Mouse (Mus musculus): ENCODE results near the gene Ptch2.
A peak's percentile ranks its signal among the peaks of the same experiment; 100 is the strongest.

Gene Ptch2

DNA sequence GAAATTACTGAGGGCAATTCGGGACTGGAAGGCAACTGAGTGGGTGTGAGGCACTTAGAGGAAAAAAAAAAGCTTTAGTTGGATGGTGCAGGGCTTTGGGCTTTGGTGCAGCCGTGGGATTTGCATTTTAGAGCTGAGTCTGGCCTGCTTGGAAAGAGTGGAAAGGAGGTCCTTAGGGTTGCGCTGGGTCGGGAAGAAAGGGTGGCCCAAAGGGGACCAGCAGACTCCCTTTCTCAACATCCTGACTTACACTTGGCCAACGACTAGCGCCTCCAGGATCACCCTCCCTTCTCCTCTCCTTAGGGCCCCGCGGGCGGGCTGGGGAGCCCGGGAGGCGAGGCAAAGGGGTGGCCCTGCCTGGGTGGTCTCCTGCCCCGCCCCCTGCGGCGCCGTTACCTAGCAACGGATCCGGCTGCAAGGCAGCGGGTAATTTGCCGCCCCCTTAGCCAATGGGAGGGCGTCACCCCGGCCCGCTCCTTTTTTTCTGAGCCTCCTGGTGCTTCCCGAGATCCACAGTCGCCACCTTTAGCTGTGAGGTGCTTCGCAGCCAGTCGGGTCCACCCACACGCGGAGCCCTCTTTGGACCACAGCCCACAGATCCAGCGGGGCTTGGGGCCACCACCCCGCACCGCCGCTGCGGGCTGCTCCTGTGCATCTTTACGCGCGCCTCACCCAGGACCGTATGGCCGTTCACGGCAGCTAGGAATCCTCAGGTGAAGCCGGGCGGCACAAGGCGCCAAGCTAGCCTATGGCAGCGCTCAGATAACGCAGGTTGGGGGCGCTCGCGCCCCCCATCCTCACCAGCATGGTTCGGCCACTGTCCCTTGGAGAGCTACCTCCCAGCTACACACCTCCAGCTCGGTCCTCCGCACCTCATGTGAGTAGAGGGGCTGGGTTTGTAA lies at the start of gene Ptch2:
TSS of gene Ptch2 (plus strand) at position 525 of the 902 bp plus-strand sequence.
- DNase-seq (ENCODE audit: extremely low spot score, low spot score), result peak; percentile 92

DNA sequence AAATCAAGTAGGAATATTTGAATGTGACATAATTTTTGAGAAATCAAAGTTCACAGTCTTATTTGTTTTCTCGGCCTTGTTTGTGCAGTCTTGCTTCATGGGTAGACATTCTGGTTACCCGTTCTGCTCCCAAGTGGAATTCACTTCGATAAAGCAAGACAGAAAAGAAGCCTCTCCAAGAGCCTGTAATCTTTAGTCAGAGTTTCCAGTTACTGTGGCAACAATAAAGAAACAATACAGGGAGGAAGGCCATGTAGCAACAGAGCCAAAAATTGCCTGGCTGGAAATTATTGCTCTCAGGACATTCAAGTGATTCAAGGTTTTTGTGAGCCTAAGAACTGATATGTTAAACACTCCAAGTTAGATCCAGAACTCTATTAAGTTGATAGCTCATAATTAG lies 47.0 kb upstream of the Ptch2 start:
- DNase-seq (ENCODE audit: extremely low spot score, low spot score), result no peak

DNA sequence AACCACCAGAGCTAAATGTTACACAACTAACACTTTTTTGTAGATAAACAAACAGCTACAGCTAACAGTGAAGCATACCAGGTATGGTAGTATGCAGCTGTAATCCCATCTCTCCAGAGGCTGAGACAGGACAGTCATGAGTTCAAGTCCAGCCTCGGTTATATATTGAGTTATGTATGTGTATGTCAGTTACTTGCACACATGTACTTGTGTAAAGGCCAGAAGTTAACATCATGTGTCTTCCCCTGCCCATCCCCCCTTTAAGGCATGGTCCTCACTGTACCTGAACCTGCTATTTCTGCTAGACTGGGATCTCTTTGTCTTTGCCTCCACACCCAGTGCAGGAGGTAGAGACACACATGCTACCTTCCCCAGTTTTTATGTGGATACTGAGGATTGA lies 46.4 kb upstream of the Ptch2 start:
- DNase-seq (ENCODE audit: extremely low spot score, low spot score), result no peak

DNA sequence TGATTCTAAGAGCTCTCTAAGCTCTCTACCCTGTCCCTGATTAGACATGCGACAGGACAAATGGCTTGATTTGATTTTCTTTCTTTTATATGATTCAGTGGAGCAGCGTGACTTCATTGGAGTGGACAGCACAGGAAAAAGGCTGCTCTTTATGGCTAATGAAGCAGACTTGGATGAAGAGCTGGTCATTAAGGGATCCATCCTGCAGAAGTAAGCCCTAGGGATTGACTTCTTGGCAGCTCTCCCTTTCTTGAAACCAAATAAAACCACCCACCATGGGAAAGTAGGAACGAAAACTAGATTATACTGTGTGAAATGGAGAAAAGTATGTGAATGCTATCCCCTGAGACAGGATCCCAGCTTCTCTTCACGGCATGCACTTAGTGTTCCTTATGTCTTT lies 43.2 kb upstream of the Ptch2 start:
- DNase-seq (ENCODE audit: extremely low spot score, low spot score), result no peak

DNA sequence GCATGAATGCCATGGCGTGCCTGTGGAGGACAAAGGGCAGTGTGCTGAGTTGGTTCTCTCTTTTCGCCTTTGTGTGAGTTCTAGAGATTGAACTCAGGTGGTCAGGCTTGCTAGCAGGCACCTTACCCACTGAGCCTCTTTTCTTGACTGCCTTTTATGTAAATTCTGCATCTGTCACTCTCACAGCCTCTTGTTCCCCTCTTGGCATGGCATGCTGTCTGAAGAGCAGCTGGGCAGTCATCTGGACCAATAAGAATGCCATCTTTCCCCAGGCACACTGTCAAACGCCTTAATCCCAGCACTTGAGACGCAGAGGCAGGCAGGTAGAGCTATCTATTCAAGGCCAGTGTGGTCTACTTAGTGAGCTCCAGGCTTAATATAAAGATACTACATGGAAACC lies 41.9 kb upstream of the Ptch2 start:
- DNase-seq (ENCODE audit: extremely low spot score, low spot score), result no peak

DNA sequence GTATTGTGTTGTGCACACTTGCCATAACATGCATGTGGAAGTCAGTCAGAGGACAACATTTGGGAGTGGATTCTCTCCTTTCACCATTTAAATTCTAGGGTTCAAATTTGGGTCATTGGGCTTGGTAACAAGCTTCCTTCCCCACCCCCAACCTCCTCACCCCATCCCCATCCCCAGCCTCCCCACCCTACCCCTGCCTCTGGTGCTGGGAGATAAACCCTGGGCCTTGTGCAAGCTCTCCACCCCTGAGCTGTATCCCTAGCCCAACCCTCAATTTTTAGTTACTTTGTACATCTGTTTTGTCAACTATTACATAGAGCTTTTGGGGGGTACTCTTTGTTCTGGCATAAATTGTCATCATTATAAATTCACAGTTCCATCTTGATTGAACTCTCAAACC lies 39.8 kb upstream of the Ptch2 start:
- no peak for DNase-seq (ENCODE audit: extremely low spot score, low spot score)

DNA sequence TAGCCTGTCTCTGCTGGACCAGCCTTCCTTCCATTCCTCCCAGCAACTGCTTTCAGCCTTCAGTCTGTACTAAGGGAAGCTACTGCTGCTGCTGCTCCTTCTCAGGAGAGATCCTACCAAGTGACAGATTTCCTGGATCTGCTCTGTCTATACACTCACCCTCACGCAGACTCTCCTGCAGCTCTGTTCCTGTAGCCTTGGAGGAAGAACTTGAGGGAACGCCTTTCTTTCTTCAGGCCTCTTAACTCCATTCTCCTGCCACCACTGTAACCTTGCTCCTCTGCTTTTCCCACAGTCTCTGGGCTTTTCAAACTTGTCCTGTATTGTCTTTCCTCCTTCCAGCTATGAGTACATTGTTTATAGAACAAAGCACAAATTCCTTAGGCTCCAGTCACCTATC lies 39.4 kb upstream of the Ptch2 start:
- DNase-seq (ENCODE audit: extremely low spot score, low spot score), result no peak

DNA sequence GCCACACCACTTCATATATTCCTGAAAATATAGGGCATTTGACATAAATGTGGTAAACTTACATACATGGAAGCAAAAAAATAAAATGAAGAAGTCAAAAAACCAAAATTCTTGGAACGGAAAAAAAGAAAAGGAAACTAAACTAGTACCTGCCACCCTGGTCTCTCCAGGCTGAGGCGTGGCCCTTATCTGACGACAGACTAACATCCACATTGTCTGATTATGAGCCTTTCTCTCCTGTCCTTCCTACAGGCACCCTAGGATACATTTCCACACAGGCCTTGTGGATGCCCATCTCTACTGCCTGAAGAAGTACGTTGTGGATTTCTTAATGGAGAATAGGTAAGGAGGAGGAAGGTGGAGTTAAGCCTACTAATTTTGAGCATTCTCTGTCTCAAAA lies 37.4 kb upstream of the Ptch2 start:
- DNase-seq (ENCODE audit: extremely low spot score, low spot score), result no peak

DNA sequence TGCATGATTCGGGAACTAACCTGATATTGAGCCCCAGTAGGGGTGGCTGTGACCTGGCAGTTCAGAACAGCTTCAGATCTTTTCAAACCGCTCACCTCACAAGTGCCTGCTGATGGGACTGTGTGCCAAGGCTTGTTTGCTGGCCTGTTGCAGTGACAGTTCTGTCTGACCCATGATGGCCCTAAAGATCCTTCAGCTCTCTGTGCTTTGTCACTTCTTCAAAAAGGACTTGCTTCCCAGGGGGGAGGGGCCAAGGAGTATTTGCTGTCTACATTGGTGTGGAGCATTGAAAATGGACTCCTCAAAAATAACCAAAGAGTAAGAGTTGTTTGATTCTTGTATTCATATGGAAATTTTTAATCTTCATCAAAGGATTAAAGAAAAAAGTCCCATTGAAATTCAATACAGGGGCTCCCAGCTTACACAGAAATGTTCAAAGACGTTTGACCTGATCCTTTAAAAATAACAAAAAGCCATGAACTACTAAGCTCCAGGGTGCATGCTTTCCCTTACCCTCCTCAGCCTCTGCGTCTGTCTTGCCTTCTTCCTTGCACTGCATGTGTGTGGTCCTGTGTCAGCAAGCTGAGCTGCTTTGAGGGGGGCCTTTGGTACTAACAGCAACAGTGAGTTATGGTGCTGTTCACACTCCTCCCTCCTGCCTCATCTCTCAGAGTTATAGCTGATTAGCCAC lies 33.0 kb upstream of the Ptch2 start:
- DNase-seq (ENCODE audit: extremely low spot score, low spot score), result no peak

DNA sequence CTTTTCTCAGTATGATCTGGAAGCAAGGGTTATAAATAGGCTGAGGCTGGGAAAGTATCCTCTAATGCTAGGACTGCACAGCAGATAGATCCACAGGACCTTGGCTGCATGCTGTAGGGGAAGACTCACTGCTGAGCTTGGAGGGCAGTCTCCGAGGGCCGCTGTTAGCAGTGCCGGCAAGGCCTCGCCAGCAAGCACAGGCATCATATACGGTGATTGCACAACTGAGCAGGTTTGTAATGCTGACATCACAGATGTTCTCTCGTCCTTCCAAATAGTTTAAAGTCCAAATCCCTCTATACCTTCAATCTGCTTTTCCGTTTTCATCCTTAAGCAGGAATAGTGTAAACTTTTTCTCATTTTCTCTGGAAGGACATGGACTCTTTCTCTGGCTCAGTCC lies 27.8 kb upstream of the Ptch2 start:
- DNase-seq (ENCODE audit: extremely low spot score, low spot score), result no peak

DNA sequence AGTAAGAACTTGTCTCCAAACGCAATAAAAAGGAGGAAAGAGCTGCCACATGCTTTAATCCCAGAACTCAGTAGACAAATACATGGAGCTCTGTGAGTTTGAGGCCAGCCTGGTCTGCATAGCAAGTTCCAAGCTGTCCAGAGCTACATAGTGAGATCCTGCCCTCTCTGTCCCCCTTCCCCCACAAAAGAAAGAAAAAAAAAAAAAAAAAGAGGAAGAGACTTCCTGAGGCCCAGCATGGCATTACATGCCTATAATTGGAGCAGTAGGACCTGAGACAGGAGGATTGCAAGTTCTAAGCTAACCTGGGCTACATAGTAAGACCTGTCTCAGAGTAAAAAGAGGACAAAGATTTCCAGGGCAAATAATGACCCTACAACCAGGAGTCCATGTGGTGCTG lies 26.2 kb upstream of the Ptch2 start:
- DNase-seq (ENCODE audit: extremely low spot score, low spot score), result no peak

DNA sequence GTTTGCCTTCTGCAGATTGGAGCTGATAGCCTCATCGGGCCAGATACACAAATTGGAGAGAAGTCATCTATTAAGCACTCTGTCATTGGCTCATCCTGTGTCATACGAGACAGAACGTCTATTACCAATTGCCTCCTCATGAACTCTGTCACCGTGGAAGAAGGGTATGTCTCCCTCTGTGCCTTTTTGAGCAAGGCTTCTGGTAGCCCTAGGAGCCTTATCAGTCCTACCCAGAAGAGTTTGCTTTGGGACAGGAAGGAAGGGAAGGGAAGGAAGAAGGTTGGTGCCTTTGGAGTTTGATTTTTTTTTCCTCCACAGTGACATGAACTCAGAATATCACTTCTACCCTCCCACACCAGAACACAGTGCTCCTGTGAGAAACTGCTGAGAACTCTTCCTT lies 25.3 kb upstream of the Ptch2 start:
- DNase-seq (ENCODE audit: extremely low spot score, low spot score), result no peak

DNA sequence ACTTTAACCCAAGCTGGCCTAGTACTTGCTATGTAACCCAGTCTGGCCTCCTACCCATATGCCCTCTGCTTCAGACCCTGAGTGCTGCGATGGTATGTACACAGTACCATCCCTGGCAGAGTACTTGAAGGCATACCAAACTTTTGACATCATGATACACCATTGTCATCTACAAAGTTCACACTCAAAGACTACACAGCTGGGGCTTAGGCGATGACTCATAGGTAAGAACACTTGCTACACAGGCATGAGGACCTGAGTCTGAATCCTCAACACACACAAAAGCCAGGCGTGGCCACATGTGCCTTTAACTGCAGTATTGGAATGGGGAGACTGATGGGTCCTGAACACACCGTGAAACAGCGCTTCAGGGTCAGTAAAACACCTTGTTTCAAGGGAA lies 24.7 kb upstream of the Ptch2 start:
- DNase-seq (ENCODE audit: extremely low spot score, low spot score), result no peak

DNA sequence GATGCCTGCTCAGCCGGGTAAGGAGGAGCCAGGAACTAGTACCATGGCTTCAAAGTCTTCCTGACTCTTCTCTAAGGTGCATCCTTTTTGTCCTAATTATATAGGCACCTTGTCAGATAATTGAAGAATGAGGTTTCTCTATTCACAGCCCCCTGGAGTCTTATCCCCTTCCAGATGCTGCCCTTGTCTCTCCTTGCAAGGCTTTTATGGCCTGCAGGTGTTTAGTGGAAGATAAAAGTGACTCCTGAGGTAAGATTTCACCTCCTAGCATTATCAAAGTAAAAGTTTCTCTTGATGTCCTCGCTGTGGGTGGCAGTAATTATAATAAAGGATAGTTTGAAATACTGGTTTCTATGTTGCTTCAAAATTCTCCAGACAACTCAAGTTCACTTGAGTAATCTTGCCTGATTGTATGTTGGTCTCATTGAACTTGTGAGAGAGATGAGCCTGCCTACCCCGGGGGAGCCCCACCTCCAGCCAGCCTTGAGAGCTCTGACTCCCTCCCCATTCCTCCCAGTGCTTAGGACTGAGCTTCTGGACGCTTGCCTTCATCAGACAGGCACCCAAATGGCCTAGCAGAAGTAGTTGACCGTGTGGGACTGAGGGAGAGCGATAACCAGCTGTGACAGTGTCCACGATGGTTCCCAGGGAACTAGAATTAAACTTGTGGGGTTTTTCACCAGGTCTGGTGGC lies 7.8 kb upstream of the Ptch2 start:
- DNase-seq (ENCODE audit: extremely low spot score, low spot score), result no peak

DNA sequence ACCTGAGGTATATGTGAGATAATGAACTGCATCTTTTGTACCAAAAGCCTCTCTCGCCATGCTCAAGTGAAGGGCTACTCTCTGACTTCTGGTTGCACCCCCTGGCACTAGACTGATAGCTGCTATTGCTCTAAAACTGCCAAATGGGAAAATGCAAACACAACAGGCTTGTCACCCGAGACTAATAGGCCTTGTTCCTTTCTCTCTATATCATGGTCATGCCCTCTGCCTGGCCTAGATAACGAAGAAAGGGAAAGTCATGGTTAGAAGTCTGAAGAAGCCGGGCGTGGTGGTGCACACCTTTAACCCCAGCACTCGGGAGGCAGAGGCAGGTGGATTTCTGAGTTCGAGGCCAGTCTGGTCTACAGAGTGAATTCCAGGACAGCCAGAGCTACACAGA lies 5.3 kb upstream of the Ptch2 start:
- DNase-seq (ENCODE audit: extremely low spot score, low spot score), result no peak

DNA sequence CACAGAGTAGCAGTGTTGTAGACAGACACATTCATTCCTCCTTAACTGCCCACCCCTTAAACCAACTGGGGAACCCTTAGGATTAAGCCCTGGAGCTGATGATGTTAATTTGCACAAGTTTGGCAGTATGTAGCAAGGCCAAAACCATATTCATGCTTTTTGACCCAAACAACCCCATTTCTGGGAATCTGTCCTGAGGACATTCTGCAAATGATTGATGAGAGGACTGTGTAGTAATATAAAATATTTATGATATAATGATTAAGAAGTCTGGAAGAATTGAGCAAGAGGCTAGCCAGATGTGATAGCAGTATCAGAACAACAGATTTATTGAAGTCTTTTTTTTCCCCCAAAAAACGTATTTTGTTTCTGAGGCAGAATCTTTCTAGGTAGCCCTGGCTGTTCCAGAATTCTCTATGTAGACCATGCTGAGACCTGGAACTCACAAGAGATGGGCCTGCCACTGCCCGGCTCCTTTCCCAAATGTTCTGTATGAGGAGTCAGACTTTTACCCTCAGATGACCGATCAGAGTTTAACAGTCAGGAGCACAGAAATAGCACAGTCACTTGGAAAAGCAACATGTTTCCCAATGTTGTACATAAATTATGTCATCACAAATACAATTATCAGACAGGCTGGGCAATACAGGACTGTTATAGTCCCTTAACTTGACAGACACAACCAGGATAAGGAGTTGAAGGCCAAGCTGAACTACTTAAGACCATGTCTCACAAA lies 1.1 kb upstream of the Ptch2 start:
- no peak for DNase-seq (ENCODE audit: extremely low spot score, low spot score)

DNA sequence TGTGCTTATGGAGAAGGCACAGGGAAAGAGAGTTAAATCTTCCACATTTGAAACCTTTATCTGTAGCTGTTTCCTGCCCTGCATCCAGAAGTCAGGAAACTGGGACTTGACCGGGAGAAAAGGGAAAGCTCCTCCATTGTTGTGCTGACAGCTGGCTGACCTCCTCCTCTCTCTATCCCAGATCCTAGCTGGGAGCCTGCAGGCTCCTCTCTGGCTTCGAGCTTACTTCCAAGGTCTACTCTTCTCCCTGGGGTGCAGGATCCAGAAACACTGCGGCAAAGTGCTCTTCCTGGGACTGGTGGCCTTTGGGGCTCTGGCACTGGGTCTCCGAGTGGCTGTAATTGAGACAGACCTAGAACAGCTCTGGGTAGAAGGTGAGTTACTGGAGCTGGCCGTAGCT lies 791 bp downstream of the Ptch2 start:
- DNase-seq (ENCODE audit: extremely low spot score, low spot score), result peak; percentile 45

DNA sequence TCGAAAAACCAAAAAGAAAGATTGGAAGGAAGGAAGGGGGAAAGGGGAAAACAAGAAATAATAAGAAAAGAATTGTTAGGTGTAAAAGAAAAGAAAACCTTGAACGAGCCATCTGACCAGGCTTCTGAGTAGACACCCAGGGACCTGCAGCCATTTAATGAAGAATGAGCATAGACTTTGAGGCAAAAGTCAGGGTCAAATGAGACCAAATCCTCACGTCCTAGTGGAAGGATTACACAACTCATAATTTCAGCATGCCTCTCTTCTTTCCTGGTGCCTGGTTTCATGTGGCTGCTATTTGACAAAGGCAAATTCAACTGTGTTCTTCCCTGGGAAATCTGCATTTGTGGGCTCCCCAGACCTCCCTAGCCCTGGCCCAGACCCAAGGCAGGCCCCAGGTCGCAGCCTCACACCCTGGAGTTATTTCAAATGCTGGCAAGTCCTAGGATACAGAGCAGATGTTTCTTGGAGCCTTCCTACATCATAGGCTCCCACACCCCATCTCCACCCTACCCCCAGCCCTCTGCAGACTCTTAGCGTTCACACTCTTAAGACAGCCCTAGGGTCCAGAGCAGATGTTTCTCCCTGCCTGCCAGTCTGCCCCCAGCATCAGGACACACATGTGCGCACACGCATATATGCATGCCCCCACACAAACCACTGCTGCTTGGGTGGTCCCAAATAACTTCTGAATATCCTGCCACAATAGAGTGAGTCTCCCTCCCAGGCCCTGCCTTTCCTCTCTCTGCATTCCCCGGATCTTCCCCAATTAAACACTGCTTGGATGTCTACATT lies 2.3 kb downstream of the Ptch2 start:
- DNase-seq (ENCODE audit: extremely low spot score, low spot score), result no peak

DNA sequence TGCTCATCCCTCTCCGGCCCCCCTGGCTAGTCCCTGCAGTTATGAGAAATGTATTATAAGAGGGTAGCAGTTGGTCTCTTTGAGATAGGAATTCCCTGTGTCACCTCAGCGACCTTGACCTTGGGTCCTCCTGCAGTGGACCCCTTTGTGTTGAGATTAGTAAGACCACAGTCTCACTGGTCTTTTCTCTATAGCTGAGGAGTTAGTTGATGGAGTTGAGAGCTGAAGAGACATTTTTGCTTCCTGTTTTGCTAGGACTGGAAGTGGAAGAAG lies 2.8 kb downstream of the Ptch2 start:
- no peak for DNase-seq (ENCODE audit: extremely low spot score, low spot score)

DNA sequence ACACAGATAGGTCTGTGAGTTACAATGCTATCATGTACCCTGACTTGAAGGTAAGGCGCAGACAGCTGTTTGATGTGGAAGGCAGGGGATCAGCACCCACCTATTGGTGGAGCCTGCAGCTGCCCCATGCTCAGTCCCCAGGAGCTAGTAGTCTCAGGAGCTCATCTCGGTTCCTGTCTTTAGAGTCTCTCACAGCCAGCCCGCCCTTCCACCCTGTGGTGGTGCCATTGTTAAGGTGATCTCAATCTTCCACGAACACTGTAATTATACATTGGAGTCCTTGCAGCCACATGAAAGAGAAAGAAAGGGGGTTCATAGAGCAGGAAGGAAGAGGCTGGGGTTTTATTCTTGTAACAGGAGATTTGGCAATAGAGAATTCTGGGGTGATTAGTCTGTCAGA lies 4.2 kb downstream of the Ptch2 start:
- no peak for DNase-seq (ENCODE audit: extremely low spot score, low spot score)

DNA sequence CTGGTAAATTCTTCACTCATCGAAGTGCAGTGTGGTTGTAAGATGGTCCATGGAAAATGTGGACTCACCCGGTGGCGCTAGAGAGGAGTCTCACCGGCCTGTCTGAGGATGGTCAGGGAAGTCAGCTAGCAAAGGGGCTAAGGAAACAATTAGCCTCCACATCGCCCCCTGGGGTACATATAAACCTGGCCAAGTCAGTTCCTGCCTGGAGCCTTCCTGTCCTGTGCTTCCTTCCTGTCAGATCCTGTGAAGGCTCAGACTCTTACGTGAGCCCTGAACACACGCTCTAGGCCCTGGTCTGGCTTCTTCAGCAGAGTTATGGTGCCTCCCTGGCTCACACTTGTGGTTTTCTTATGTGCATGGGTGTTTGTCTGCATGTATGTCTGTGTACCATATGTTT lies 5.3 kb downstream of the Ptch2 start:
- DNase-seq (ENCODE audit: extremely low spot score, low spot score), result peak; percentile 38

Measured in neural tube, embryonic 10.5 days (tissue).